Mouse (Mus musculus) lung, postnatal 10 days (tissue): ENCODE measurements at regions not wholly inside any gene's neighbourhood (a gene's known extent, or its start where the extent isn't known, plus 50 kb on each side); places are given as distances from the start of the nearest gene placed in this dataset.

Experiments
- DNase-seq: peaks from one replicate; pipeline ENCODE4 v3.0.0; 2021

DNA sequence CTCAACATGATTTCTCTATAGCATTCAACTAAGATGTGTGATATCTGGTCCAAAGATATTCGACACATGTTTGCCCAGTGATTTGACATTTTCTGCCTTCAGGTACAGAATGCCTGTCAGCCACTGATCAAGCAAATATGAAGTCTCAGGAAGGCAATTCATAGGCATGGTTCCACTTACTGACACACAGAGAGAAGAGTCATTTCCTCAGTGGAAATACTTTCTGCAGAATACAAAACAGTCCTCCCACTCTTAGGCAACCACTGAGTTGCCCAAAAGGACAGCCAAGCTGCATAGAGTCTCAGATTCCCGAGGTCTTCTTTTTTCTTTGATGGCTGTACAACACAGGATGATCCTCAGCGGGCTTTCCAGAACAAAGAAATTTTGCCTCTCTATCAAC, 110.9 kb downstream of the Ndufa4 start:
- no peak for DNase-seq

DNA sequence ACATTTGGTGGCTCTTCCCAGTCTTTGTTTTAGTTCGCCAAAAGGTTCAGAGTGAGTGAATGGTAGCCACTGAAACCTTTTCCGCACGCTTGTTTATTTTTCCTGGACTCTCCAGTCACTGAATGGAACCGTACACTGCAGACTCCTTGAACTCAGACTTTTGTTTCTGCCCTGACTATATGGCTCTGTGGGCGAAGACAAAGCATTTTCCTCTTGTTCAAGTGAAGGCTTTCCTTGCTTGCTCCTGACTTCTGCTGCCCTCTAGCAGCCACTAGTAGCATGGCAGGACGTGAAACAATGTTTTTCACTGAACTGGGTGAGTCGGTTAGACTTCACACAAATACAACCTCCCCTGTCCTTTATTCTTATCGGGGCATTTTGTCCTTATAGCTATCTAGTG, 113.9 kb downstream of the Ndufa4 start:
- peak; percentile 54 for DNase-seq

DNA sequence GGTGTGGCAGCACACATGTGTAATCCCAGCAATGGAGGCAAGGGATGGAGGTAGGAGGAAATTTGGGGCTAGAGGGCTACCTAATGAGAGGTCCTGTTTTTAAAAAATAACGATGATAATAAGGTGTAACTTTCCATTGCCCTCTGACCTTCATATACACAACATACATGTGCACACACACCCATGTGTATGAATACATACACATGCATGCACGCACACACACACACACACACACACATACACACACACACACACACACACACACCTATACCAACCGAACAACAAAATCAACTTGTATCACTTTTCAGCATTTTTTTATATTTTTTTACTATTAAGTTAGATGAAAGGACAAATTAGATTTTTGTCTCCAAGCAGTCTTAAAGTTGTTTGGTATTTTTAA, 115.1 kb downstream of the Ndufa4 start:
- DNase-seq, result no peak

DNA sequence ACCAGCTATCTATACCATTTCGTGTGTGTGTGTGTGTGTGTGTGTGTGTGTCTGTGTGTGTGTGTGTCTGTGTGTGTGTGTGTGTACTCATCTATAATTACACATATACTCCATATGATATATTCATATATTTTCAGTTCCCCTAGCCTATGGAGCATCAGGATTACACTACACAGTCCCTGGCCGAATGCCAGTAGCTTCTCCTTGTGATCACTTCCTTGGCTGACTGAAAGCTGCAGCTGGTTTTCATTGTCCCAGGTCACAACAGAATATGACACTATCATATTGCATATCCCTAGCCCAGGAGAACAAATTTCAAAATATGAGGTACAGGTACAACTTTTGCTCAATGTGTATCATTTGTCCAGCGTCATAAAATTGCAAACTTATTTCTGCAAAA, 116.2 kb downstream of the Ndufa4 start:
- DNase-seq, result no peak

DNA sequence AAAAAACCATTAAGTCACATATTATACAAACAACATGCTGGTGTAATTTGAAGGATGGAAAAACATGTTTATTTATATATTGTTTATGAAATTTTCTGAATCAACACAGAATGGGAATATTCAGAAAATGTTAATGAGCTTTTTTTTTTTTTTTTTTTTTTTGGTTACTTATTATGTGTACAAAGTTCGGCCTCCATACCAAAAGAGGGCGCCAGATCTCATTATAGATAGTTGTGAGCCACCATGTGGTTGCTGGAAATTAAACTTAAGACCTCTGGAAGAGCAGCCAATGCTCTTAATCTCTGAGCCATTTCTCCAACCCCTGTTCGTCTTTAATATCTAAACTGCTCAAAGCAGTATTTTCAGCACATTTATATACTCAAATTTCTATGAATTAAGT, 133.3 kb downstream of the Ndufa4 start:
- no peak for DNase-seq

DNA sequence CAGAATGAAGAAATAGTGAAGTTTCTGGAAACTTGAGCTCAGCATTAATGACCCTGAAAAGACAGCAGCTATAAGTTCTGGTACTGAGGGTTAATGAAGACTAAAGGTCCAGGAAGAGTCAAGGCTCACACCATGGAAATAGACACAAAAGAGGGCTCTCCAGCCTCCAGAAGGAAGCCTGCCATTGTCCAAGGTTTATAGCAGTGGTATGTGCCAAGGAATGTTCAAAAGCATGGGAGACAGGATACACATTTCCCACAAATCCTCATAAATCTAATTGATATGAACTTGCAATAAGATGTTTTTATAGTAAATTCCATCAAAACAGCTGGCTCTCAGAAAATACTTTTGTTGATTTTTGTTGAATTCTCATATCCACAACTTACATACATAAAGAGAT, 144.4 kb downstream of the Ndufa4 start:
- DNase-seq, result no peak

DNA sequence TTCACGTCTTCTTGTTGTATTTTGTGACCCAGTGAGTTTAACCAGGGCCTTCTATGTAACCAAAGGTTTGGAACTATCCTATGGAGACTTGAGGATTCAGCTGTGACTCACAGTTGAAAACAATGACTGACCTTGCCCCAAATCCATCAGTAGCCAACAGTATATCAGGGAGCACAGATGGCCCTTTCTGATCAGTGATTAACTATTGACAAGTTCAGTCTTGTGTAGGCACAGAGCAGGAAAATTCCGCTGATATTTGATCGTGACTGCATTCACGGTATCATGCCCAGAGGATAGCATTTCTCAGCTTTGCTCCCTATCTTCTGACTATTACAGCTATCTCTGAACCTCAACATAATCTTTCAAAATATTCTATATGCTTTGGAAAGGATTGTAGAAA, 169.6 kb downstream of the Ndufa4 start:
- no peak for DNase-seq

DNA sequence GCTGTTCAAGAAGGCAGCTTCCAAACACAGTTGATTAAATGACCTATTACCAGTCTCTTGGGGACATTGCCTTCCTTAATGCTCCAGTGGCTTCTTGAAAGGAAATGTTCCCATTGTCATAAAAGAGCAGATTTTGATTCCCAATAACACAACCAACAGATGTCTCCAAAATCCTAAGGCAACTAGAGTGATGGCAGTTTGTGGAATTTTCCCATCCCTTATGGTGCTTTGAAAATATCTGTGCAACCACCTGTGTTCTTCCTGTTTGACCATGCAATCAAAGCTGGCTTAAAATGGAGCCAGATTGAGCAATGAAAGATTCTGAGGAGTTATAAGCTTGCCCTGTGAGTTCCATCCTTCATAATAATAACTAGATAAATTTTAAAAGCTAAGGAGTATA, 176.2 kb downstream of the Ndufa4 start:
- no peak for DNase-seq

DNA sequence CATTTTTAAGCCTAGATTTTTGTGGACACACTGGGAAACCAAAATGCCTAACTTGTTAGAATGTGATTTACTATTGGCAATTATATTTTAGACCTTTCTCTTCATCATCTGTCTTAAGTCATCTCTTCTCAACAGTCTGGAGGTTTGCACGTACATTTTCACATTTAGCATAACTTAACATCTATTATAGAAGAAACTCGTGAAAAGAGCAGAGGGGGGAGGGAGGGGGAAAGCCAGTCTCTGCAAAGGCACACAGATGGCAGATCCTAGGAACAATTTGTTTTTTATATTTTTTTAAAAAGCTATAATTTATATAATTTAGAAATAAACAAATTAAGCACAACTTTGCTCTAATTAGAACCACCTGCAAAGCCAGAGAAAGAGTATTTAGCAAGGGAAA, 176.6 kb downstream of the Ndufa4 start:
- no peak for DNase-seq

DNA sequence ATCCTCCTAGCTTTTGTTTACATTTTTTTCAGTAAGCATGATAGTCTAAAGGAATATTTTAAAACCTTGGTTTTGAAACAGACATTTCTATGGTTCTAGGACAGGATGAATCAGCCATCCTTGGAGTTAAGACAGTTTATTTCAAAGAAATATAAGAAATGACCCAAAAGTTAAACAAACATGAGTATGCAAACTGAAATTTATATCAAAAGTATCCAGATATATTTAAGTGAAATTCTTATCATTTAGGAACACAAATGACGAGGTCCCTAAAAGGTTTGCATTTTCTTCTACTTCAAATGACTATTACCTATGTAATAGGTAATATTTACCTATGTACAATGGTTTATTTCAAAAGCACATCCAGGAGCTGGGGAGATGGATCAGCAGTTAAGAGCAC, 179.5 kb downstream of the Ndufa4 start:
- no peak for DNase-seq

DNA sequence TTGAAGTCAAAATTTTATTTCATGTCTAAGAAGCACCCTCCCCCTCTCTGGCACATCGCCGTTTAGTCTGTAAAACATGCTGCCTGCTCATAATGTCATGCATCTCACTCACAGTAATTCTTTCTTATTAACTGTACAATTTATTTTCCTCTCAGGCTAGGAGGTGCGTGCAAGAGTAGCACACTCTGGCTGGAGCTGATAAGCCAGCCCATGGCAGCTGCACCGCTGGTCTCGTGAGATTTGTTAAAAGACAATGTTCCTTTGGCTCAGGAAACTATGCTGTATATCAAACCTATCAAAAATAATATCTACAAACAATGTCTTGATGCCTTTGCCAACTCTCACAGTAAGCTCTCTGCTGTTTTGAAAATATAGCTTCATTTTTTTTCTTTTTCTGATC, 179.9 kb downstream of the Ndufa4 start:
- DNase-seq, result peak; percentile 4

DNA sequence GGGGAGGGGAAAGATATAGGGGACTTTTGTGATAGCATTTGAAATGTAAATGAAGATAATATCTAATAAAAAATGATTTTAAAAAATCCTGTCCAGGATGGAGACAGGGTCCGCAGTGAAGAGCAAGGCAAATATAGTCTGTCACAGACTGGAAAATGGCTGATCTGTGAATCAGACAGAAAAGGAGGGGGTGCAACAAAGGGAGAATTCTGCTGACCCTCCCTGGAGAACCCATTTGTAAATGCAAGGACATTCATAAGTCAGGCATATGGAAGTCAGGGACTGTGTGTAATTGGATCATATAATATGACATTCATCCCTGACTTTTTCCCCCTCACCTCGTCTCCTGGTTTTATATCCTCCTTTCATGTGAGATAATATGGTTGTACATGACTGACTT, 183.8 kb downstream of the Ndufa4 start:
- no peak for DNase-seq

DNA sequence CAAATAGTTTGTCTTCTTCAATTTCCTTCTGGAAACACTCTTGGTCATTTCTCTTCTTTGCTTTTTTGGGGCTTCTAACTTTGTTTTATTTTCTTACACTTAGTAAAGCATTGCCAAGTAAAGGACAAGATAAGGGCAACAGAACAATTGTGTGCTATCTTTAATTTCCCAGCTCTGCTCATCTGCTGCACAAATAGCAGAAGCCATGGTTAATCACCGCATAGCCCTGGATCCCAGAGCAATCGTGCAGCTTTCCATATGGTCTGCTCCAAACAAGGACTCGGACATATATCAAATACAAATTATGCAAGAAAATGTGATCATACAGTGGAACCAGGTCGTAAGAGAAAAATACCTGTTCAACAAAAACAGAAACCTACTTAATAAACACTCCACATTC, 187.0 kb downstream of the Ndufa4 start:
- no peak for DNase-seq

DNA sequence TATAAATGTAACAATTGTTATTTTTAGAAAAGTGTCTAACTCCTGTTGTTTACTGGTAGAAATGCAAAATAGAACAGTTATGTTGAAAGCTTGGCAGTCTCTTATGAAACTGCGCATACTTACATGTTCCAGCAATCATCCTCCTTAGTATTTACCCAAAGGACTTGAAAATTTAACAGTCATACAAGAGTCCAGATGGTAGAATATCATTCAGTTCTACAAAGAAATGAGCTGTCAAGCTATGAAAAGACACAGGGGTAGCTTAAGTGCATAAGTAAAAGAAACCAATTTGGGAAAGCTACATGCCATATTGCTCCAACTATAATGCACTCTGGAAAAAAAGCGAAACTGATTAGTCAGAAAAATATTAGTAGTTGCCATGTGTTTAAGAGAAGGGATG, 196.7 kb downstream of the Ndufa4 start:
- no peak for DNase-seq

DNA sequence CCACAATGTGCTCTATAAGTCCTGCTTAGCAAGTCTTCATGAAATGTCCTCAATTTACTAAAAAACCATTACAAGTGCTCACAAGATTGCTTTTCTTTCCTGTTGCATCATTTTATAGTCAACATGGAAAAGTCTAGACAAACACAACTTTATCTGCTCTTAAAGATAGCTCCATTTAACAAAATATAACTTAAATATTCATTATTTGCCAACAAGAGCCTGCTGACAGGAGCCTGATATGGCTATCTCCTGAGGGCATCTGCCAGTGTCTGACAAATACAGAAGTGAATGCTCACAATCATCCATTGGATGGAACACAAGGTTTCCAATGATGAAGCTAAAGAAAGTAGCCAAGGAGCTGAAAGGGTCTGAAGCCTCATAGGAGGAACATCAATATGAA, 197.8 kb downstream of the Ndufa4 start:
- no peak for DNase-seq
